Mouse (Mus musculus) intestine, postnatal 0 days (tissue): ENCODE measurements around the gene Olfr1019. TPM values are rescaled to one million over a fixed set of nuclear protein-coding genes. Genes with fewer than 3 reads are reported as not detected.

Experiments used
- ATAC-seq: fragments of 200-750 bp; cut with Nextera tagmentation; 2 replicates; pipeline ENCODE4 v1.8.0; 2017; ENCODE audit warnings: mild to moderate bottlenecking, moderate TSS enrichment, moderate library complexity
- H3K27ac ChIP-seq: fragments of 300-500 bp; sonication (generic); 2 replicates; pipeline ENCODE4 v1.5.1; 2014; ENCODE audit warnings: mild to moderate bottlenecking, low read depth, low read length, moderate library complexity
- H3K27me3 ChIP-seq: fragments of 300-500 bp; sonication (generic); replicated peaks from 2 replicates; pipeline ENCODE4 v1.6.1; 2014; ENCODE audit warnings: low read length, mixed read lengths; ENCODE audit not compliant: control insufficient read depth, insufficient read depth
- H3K36me3 ChIP-seq: fragments of 300-500 bp; sonication (generic); 2 replicates; pipeline ENCODE4 v1.6.1; 2014; ENCODE audit warnings: mild to moderate bottlenecking, moderate library complexity; ENCODE audit not compliant: control insufficient read depth, insufficient read depth
- H3K4me1 ChIP-seq: fragments of 300-500 bp; sonication (generic); replicated peaks from 2 replicates; pipeline ENCODE4 v1.6.1; 2014; ENCODE audit warnings: antibody characterized with exemption, low read length, mixed read lengths; ENCODE audit not compliant: control insufficient read depth, insufficient read depth
- H3K4me2 ChIP-seq: fragments of 300-500 bp; sonication (generic); replicated peaks from 2 replicates; pipeline ENCODE4 v1.6.1; 2014; ENCODE audit warnings: low read depth, mild to moderate bottlenecking, moderate library complexity
- H3K4me3 ChIP-seq: fragments of 300-500 bp; sonication (generic); 2 replicates; pipeline ENCODE4 v1.5.1; 2014; ENCODE audit warnings: low read depth, low read length
- H3K9ac ChIP-seq: fragments of 300-500 bp; sonication (generic); 2 replicates; pipeline ENCODE4 v1.6.1; 2014; ENCODE audit warnings: mild to moderate bottlenecking, low read depth, low read length
- H3K9me3 ChIP-seq: fragments of 300-500 bp; sonication (generic); 2 replicates; pipeline ENCODE4 v1.6.1; 2016; ENCODE audit warnings: mixed run types; ENCODE audit not compliant: control insufficient read depth
- CTCF ChIP-seq: sonication (generic); IDR thresholded peaks from 2 replicates; pipeline ENCODE4 v1.5.1; 2016; ENCODE audit warnings: low read depth, mild to moderate bottlenecking, control low read depth, antibody characterized with exemption, moderate library complexity
- WGBS: fragments of 180-500 bp; shearing (Covaris S2); extraction: QIAGEN DNeasy Blood & Tissue Kit; methylation state at CpG from one replicate; pipeline ENCODE4 v1.1.7; 2014; 5-methylcytosine and 5-hydroxymethylcytosine counted together
- polyA plus RNA-seq: library from polyadenylated mRNA; unstranded; fragments of >200 nt; fragmentation: Nextera tagmentation; extraction: Ambion mirVana; gene quantifications from 2 replicates; pipeline ENCODE4 v1.2.1, GENCODE M21; 2015

The Olfr1019 gene
- polyA plus RNA-seq, 1 experiment from 2014 or later: not detected

- no peaks in the 10 kb centered on the region for H3K9me3 ChIP-seq
- H3K27me3 ChIP-seq: no peaks in the 10 kb centered on the region
- no peaks in the 10 kb centered on the region for H3K36me3 ChIP-seq
- H3K4me1 ChIP-seq: no peaks in the 10 kb centered on the region
- H3K27ac ChIP-seq: no peak overlapping the region
- H3K4me2 ChIP-seq: no peak overlapping the region
- WGBS: 45% methylated on average over 2 of the region's 2 CpGs
- no peak overlapping the region for H3K4me3 ChIP-seq
- no peak for TF ChIP-seq CTCF
- ATAC-seq: no peak
- no peak overlapping the region for H3K9ac ChIP-seq
Measured at GRCm38 (mm10) chr2:85792331-85792730, 53.0 kb downstream of the Olfr1019 start.

Other genes with a start within 250 kb of the Olfr1019 start
- gene Olfr1000, start 233.6 kb downstream of the Olfr1019 start, polyA plus RNA-seq: not detected in 2 replicates
- not detected in 2 replicates for gene Olfr1002, start 194.8 kb downstream of the Olfr1019 start, polyA plus RNA-seq
- not detected in 2 replicates for gene Olfr154, start 181.0 kb downstream of the Olfr1019 start, polyA plus RNA-seq
- gene Olfr1006, start 166.7 kb downstream of the Olfr1019 start, polyA plus RNA-seq: not detected in 2 replicates
- not detected in 2 replicates for gene Olfr1008, start 156.1 kb downstream of the Olfr1019 start, polyA plus RNA-seq
- not detected in 2 replicates for gene Olfr1009, start 130.1 kb downstream of the Olfr1019 start, polyA plus RNA-seq
- gene Olfr1012, start 82.7 kb downstream of the Olfr1019 start, polyA plus RNA-seq: not detected in 2 replicates
- not detected in 2 replicates for gene Olfr1013, start 78.4 kb downstream of the Olfr1019 start, polyA plus RNA-seq
- not detected in 2 replicates for gene Olfr1014, start 72.8 kb downstream of the Olfr1019 start, polyA plus RNA-seq
- not detected in 2 replicates for gene Olfr1015, start 63.5 kb downstream of the Olfr1019 start, polyA plus RNA-seq
- not detected in 2 replicates for gene Olfr1016, start 42.9 kb downstream of the Olfr1019 start, polyA plus RNA-seq
- not detected in 2 replicates for gene Olfr1018, start 27.0 kb downstream of the Olfr1019 start, polyA plus RNA-seq
- not detected in 2 replicates for gene Olfr1020, start 1.5 kb upstream of the Olfr1019 start, polyA plus RNA-seq
- not detected in 2 replicates for gene Olfr1022, start 23.1 kb upstream of the Olfr1019 start, polyA plus RNA-seq
- not detected in 2 replicates for gene Olfr1023, start 40.2 kb upstream of the Olfr1019 start, polyA plus RNA-seq
- not detected in 2 replicates for gene Olfr1024, start 59.6 kb upstream of the Olfr1019 start, polyA plus RNA-seq
- gene Olfr1025-ps1, start 69.7 kb upstream of the Olfr1019 start, polyA plus RNA-seq: not detected in 2 replicates
- not detected in 2 replicates for gene Olfr1026, start 76.1 kb upstream of the Olfr1019 start, polyA plus RNA-seq
- gene Olfr1028, start 105.0 kb upstream of the Olfr1019 start, polyA plus RNA-seq: not detected in 2 replicates
- gene Olfr1029, start 128.4 kb upstream of the Olfr1019 start, polyA plus RNA-seq: not detected in 2 replicates
- not detected in 2 replicates for gene Olfr1030, start 133.8 kb upstream of the Olfr1019 start, polyA plus RNA-seq
- not detected in 2 replicates for gene Olfr1031, start 144.8 kb upstream of the Olfr1019 start, polyA plus RNA-seq
- gene Olfr1032, start 160.1 kb upstream of the Olfr1019 start, polyA plus RNA-seq: not detected in 2 replicates
- 1.3 and 1.5 TPM in 2 replicates for gene Olfr1033, start 175.2 kb upstream of the Olfr1019 start, polyA plus RNA-seq
- 0.03 TPM in 1 of 2 replicates, not detected in the other for gene Olfr1034, start 200.4 kb upstream of the Olfr1019 start, polyA plus RNA-seq
- not detected in 2 replicates for gene Olfr1036, start 228.5 kb upstream of the Olfr1019 start, polyA plus RNA-seq
- gene Olfr1037, start 241.9 kb upstream of the Olfr1019 start, polyA plus RNA-seq: not detected in 2 replicates